Mouse (Mus musculus): ENCODE measurements at regions not wholly inside any gene's neighbourhood (a gene's known extent, or its start where the extent isn't known, plus 50 kb on each side); places are given as distances from the start of the nearest gene placed in this dataset.
A peak's percentile ranks its signal among the peaks of the same experiment; 100 is the strongest.
"Not testable (repeated sequence)": the region's sequence is repeated elsewhere in the genome, so short reads cannot be mapped to it uniquely, and the experiment has no call there.

GRCm38 (mm10) chr10:38458975-38459374, 362.6 kb downstream of the Rfpl4b start:
- no peak for DNase-seq (ENCODE audit: low spot score in 2 of 2)

GRCm38 (mm10) chr10:38458424-38458823, 363.2 kb downstream of the Rfpl4b start:
- no peak for DNase-seq (ENCODE audit: low spot score in 2 of 2)

GRCm38 (mm10) chr10:38456786-38457185, 364.8 kb downstream of the Rfpl4b start:
- DNase-seq (ENCODE audit: low spot score in 2 of 2) = no peak

GRCm38 (mm10) chr10:38449263-38449662, 372.3 kb downstream of the Rfpl4b start:
- DNase-seq (ENCODE audit: low spot score in 2 of 2) = no peak

GRCm38 (mm10) chr10:38447706-38448105, 373.9 kb downstream of the Rfpl4b start:
- DNase-seq (ENCODE audit: low spot score in 2 of 2) = no peak

- peak in 1 of 2 experiments; percentile 2 for DNase-seq (ENCODE audit: low spot score in 2 of 2)
Measured at GRCm38 (mm10) chr10:38447256-38447655, 374.3 kb downstream of the Rfpl4b start.

GRCm38 (mm10) chr10:38439286-38439685, 382.3 kb downstream of the Rfpl4b start:
- DNase-seq (ENCODE audit: low spot score in 2 of 2) = no peak

GRCm38 (mm10) chr10:38436907-38437306, 384.7 kb downstream of the Rfpl4b start:
- no peak for DNase-seq (ENCODE audit: low spot score in 2 of 2)

GRCm38 (mm10) chr10:38421541-38421940, 400.0 kb downstream of the Rfpl4b start:
- no peak for DNase-seq (ENCODE audit: low spot score in 2 of 2)

GRCm38 (mm10) chr10:38419771-38420170, 401.8 kb downstream of the Rfpl4b start:
- no peak for DNase-seq (ENCODE audit: low spot score in 2 of 2)

- DNase-seq (ENCODE audit: low spot score in 2 of 2) = no peak
Measured at GRCm38 (mm10) chr10:38383161-38383560, 438.4 kb downstream of the Rfpl4b start.

- peak in 1 of 2 experiments; percentile 6 for DNase-seq (ENCODE audit: low spot score in 2 of 2)
Measured at GRCm38 (mm10) chr10:38381873-38382296, 439.7 kb downstream of the Rfpl4b start.

GRCm38 (mm10) chr10:38380388-38380787, 441.2 kb downstream of the Rfpl4b start:
- DNase-seq (ENCODE audit: low spot score in 2 of 2) = no peak

GRCm38 (mm10) chr10:38366776-38367175, 454.8 kb downstream of the Rfpl4b start:
- DNase-seq (ENCODE audit: low spot score in 2 of 2) = no peak

- no peak for DNase-seq (ENCODE audit: low spot score in 2 of 2)
Measured at GRCm38 (mm10) chr10:38364876-38365275, 456.7 kb downstream of the Rfpl4b start.

GRCm38 (mm10) chr10:38357539-38358232, 463.9 kb downstream of the Rfpl4b start:
- peak in 1 of 2 experiments; percentile 9 for DNase-seq (ENCODE audit: low spot score in 2 of 2)

GRCm38 (mm10) chr10:38353973-38354372, 467.6 kb downstream of the Rfpl4b start:
- DNase-seq (ENCODE audit: low spot score in 2 of 2) = no peak

- no peak for DNase-seq (ENCODE audit: low spot score in 2 of 2)
Measured at GRCm38 (mm10) chr10:38353526-38353925, 468.1 kb downstream of the Rfpl4b start.

GRCm38 (mm10) chr10:38347029-38347428, 474.6 kb downstream of the Rfpl4b start:
- not testable (repeated sequence) for DNase-seq (ENCODE audit: low spot score in 2 of 2)

GRCm38 (mm10) chr10:38340406-38341175, 481.0 kb downstream of the Rfpl4b start:
- DNase-seq (ENCODE audit: low spot score in 2 of 2) = no peak

GRCm38 (mm10) chr10:38308716-38309392, 512.7 kb downstream of the Rfpl4b start:
- no peak for DNase-seq (ENCODE audit: low spot score in 2 of 2)

- no peak for DNase-seq (ENCODE audit: low spot score in 2 of 2)
Measured at GRCm38 (mm10) chr10:38295724-38296123, 525.9 kb downstream of the Rfpl4b start.

Data from layer of hippocampus, adult 18-20 months (tissue).